Mouse (Mus musculus) hindbrain, embryonic 14.5 days (tissue): ENCODE data around the gene Esr1. TPM values are rescaled to one million over a fixed set of nuclear protein-coding genes. Genes with fewer than 3 reads are reported as not detected.
"Not testable (repeated sequence)": the region's sequence is repeated elsewhere in the genome, so short reads cannot be mapped to it uniquely, and the experiment has no call there.

Experiments
- ATAC-seq: fragments of 200-750 bp; cut with Nextera tagmentation; 2 replicates; pipeline ENCODE4 v1.8.0; 2017; ENCODE audit warnings: moderate number of reproducible peaks, mild to moderate bottlenecking, moderate TSS enrichment, moderate library complexity; ENCODE audit not compliant: low FRiP score
- DNase-seq: peaks from one replicate; pipeline ENCODE4 v3.0.0-alpha.2; 2015; ENCODE audit warnings: low spot score
- H3K27ac ChIP-seq: fragments of 300-500 bp; sonication (generic); 2 replicates; pipeline ENCODE4 v1.5.1; 2014; ENCODE audit warnings: mild to moderate bottlenecking, moderate library complexity
- H3K27me3 ChIP-seq: fragments of 300-500 bp; sonication (generic); 2 replicates; pipeline ENCODE4 v1.6.1; 2014; ENCODE audit warnings: mild to moderate bottlenecking, low read length, mixed read lengths; ENCODE audit not compliant: control insufficient read depth, insufficient read depth
- H3K36me3 ChIP-seq: fragments of 300-500 bp; sonication (generic); replicated peaks from 2 replicates; pipeline ENCODE4 v1.6.1; 2014; ENCODE audit not compliant: control insufficient read depth, insufficient read depth
- H3K4me1 ChIP-seq: fragments of 300-500 bp; sonication (generic); replicated peaks from 2 replicates; pipeline ENCODE4 v1.6.1; 2014; ENCODE audit warnings: antibody characterized with exemption, low read length, mixed read lengths; ENCODE audit not compliant: control insufficient read depth, insufficient read depth
- H3K4me2 ChIP-seq: fragments of 300-500 bp; sonication (generic); replicated peaks from 2 replicates; pipeline ENCODE4 v1.6.1; 2014; ENCODE audit warnings: mild to moderate bottlenecking, moderate library complexity
- H3K4me3 ChIP-seq: fragments of 300-500 bp; sonication (generic); replicated peaks from 2 replicates; pipeline ENCODE4 v1.5.1; 2014; ENCODE audit warnings: mild to moderate bottlenecking, low read length
- H3K9ac ChIP-seq: fragments of 300-500 bp; sonication (generic); 2 replicates; pipeline ENCODE4 v1.6.1; 2014
- H3K9me3 ChIP-seq: fragments of 300-500 bp; sonication (generic); 2 replicates; pipeline ENCODE4 v1.6.1; 2016; ENCODE audit warnings: low read length; ENCODE audit not compliant: control insufficient read depth
- WGBS: fragments of 180-500 bp; shearing (Covaris S2); extraction: QIAGEN DNeasy Blood & Tissue Kit; methylation state at CpG from one replicate; pipeline ENCODE4 v1.1.7; 2014; 5-methylcytosine and 5-hydroxymethylcytosine counted together
- polyA plus RNA-seq: library from polyadenylated mRNA; unstranded; fragments of >200 nt; fragmentation: Nextera tagmentation; extraction: Ambion mirVana; gene quantifications from 2 replicates; pipeline ENCODE4 v1.2.1, GENCODE M21; 2014

Esr1 gene
- polyA plus RNA-seq, 1 experiment from 2014 or later = 0.27 TPM

GRCm38 (mm10) chr10:4667006-4667405 lies 55.6 kb downstream of the Esr1 start:
- no peaks in the 10 kb centered on the region for H3K4me1 ChIP-seq
- ATAC-seq (no peak), DNase-seq (no peak)
- H3K27ac ChIP-seq = no peak overlapping the region
- no peaks in the 10 kb centered on the region for H3K27me3 ChIP-seq
- H3K9me3 ChIP-seq = no peaks in the 10 kb centered on the region
- no peak overlapping the region for H3K4me2 ChIP-seq
- WGBS = 90% methylated on average over 2 of the region's 2 CpGs
- no peaks in the 10 kb centered on the region for H3K36me3 ChIP-seq
- H3K9ac ChIP-seq = no peak overlapping the region
- no peak overlapping the region for H3K4me3 ChIP-seq

- no peaks in the 10 kb centered on the region for H3K9me3 ChIP-seq
- H3K27me3 ChIP-seq = no peaks in the 10 kb centered on the region
- H3K36me3 ChIP-seq = no peaks in the 10 kb centered on the region
- DNase-seq (no peak), ATAC-seq (no peak)
- H3K4me1 ChIP-seq = no peaks in the 10 kb centered on the region
- no peak overlapping the region for H3K27ac ChIP-seq
- H3K9ac ChIP-seq = no peak overlapping the region
- H3K4me2 ChIP-seq = no peak overlapping the region
- 92% methylated on average over 2 of the region's 2 CpGs for WGBS
- no peak overlapping the region for H3K4me3 ChIP-seq
Observed at GRCm38 (mm10) chr10:4670053-4670452, 58.7 kb downstream of the Esr1 start.

- ATAC-seq = no peak
- no peak for DNase-seq
- H3K27me3 ChIP-seq = no peaks in the 10 kb centered on the region
Observed at GRCm38 (mm10) chr10:4671876-4672275, 60.5 kb downstream of the Esr1 start.

GRCm38 (mm10) chr10:4673311-4673816 lies 62.0 kb downstream of the Esr1 start:
- H3K4me2 ChIP-seq = no peak overlapping the region
- no peak overlapping the region for H3K9ac ChIP-seq
- H3K9me3 ChIP-seq = no peaks in the 10 kb centered on the region
- WGBS = 89% methylated on average over 4 of the region's 4 CpGs
- H3K27me3 ChIP-seq = no peaks in the 10 kb centered on the region
- ATAC-seq (no peak), DNase-seq (no peak)
- H3K4me1 ChIP-seq = no peaks in the 10 kb centered on the region
- H3K4me3 ChIP-seq = no peak overlapping the region
- H3K27ac ChIP-seq = no peak overlapping the region
- H3K36me3 ChIP-seq = no peaks in the 10 kb centered on the region

More at GRCm38 (mm10) chr10:4671876-4672275, 60.5 kb downstream of the Esr1 start:
- Histone ChIP-seq H3K4me2 (no peak overlapping the region), H3K4me1 (no peaks in the 10 kb centered on the region), H3K27ac (no peak overlapping the region), H3K36me3 (no peaks in the 10 kb centered on the region), H3K4me3 (no peak overlapping the region), H3K9me3 (no peaks in the 10 kb centered on the region), H3K9ac (no peak overlapping the region)
- 89% methylated on average over 3 of the region's 3 CpGs for WGBS

GRCm38 (mm10) chr10:4674983-4675592 lies 63.7 kb downstream of the Esr1 start:
- 23% methylated on average over 13 of the region's 14 CpGs for WGBS
- H3K9me3 ChIP-seq, H3K27ac ChIP-seq, H3K4me3 ChIP-seq, H3K27me3 ChIP-seq, H3K9ac ChIP-seq, H3K36me3 ChIP-seq, ATAC-seq, H3K4me1 ChIP-seq: not testable (repeated sequence)
- H3K4me2 ChIP-seq = peak overlapping the region; percentile 38
- DNase-seq = peak; percentile 58

GRCm38 (mm10) chr10:4683106-4683505 lies 71.7 kb downstream of the Esr1 start:
- ATAC-seq (no peak), DNase-seq (no peak)
- WGBS = 87% methylated on average over 5 of the region's 5 CpGs
- H3K9ac ChIP-seq = no peak overlapping the region
- no peaks in the 10 kb centered on the region for H3K4me1 ChIP-seq
- H3K4me2 ChIP-seq = no peak overlapping the region
- H3K36me3 ChIP-seq = no peaks in the 10 kb centered on the region
- H3K27ac ChIP-seq = no peak overlapping the region
- no peaks in the 10 kb centered on the region for H3K9me3 ChIP-seq
- no peaks in the 10 kb centered on the region for H3K27me3 ChIP-seq
- H3K4me3 ChIP-seq = no peak overlapping the region

GRCm38 (mm10) chr10:4683711-4684265 lies 72.4 kb downstream of the Esr1 start:
- Histone ChIP-seq H3K9me3 (no peaks in the 10 kb centered on the region), H3K36me3 (no peaks in the 10 kb centered on the region), H3K9ac (no peak overlapping the region), H3K4me1 (no peaks in the 10 kb centered on the region), H3K4me3 (no peak overlapping the region), H3K27ac (no peak overlapping the region), H3K4me2 (no peak overlapping the region), H3K27me3 (no peaks in the 10 kb centered on the region)
- no peak for ATAC-seq
- WGBS = 92% methylated on average over 12 of the region's 12 CpGs
- no peak for DNase-seq

GRCm38 (mm10) chr10:4694336-4694865 lies 83.0 kb downstream of the Esr1 start:
- no peak for DNase-seq
- no peak for ATAC-seq
- no peaks in the 10 kb centered on the region for H3K27me3 ChIP-seq
- no peak overlapping the region for H3K27ac ChIP-seq
- 86% methylated on average over 7 of the region's 7 CpGs for WGBS
- no peaks in the 10 kb centered on the region for H3K36me3 ChIP-seq
- no peaks in the 10 kb centered on the region for H3K9me3 ChIP-seq
- H3K4me1 ChIP-seq = no peaks in the 10 kb centered on the region
- no peak overlapping the region for H3K4me3 ChIP-seq
- H3K9ac ChIP-seq = no peak overlapping the region
- no peak overlapping the region for H3K4me2 ChIP-seq

GRCm38 (mm10) chr10:4709915-4710314 lies 98.5 kb downstream of the Esr1 start:
- H3K9me3 ChIP-seq = no peaks in the 10 kb centered on the region
- peak overlapping the region; percentile 24 for H3K4me3 ChIP-seq
- no peaks in the 10 kb centered on the region for H3K36me3 ChIP-seq
- peaks cover 13% of the 10 kb centered on the region for H3K4me1 ChIP-seq
- peak overlapping the region; percentile 16 for H3K9ac ChIP-seq
- H3K4me2 ChIP-seq = peak overlapping the region; percentile 54
- H3K27me3 ChIP-seq = peaks cover 48% of the 10 kb centered on the region
- 3% methylated on average over 15 of the region's 15 CpGs for WGBS
- ATAC-seq (0 out of 2 replicates have a peak, but pooled peaks have one; percentile 47), DNase-seq (no peak)
- no peak overlapping the region for H3K27ac ChIP-seq
